Mouse (Mus musculus) embryonic facial prominence, embryonic 11.5 days (tissue): Measurements from ENCODE around the gene S100a8. TPM values are rescaled to one million over a fixed set of nuclear protein-coding genes. Genes with fewer than 3 reads are reported as not detected.

Experiments used
- ATAC-seq: fragments of 200-750 bp; cut with Nextera tagmentation; replicated peaks from 2 replicates; pipeline ENCODE4 v1.8.0; 2017; ENCODE audit warnings: low read depth; ENCODE audit not compliant: insufficient number of reproducible peaks, low FRiP score, low TSS enrichment
- DNase-seq: peaks from one replicate; pipeline ENCODE4 v3.0.0-alpha.2; 2015; ENCODE audit warnings: low spot score
- H3K27ac ChIP-seq: fragments of 300-500 bp; sonication (generic); replicated peaks from 2 replicates; pipeline ENCODE4 v1.5.1; 2014; ENCODE audit warnings: mild to moderate bottlenecking, low read depth, low read length, control low read depth
- H3K27me3 ChIP-seq: fragments of 300-500 bp; sonication (generic); 2 replicates; pipeline ENCODE4 v1.6.1; 2014; ENCODE audit warnings: mild to moderate bottlenecking, low read length, moderate library complexity, mixed read lengths; ENCODE audit not compliant: control insufficient read depth, insufficient read depth
- H3K36me3 ChIP-seq: fragments of 300-500 bp; sonication (generic); replicated peaks from 2 replicates; pipeline ENCODE4 v1.6.1; 2014; ENCODE audit warnings: low read depth, mild to moderate bottlenecking, low read length, moderate library complexity, mixed read lengths; ENCODE audit not compliant: control insufficient read depth, insufficient read depth
- H3K4me1 ChIP-seq: fragments of 300-500 bp; sonication (generic); 2 replicates; pipeline ENCODE4 v1.6.1; 2014; ENCODE audit warnings: low read length, mixed read lengths; ENCODE audit not compliant: control insufficient read depth, insufficient read depth
- H3K4me2 ChIP-seq: fragments of 300-500 bp; sonication (generic); 2 replicates; pipeline ENCODE4 v1.6.1; 2014; ENCODE audit warnings: low read depth, mild to moderate bottlenecking, control low read depth, low read length, moderate library complexity
- H3K4me3 ChIP-seq: fragments of 300-500 bp; sonication (generic); 2 replicates; pipeline ENCODE4 v1.5.1; 2014; ENCODE audit warnings: low read depth, low read length, control low read depth
- H3K9ac ChIP-seq: fragments of 300-500 bp; sonication (generic); replicated peaks from 2 replicates; pipeline ENCODE4 v1.6.1; 2014; ENCODE audit warnings: mild to moderate bottlenecking, control low read depth, low read length
- H3K9me3 ChIP-seq: fragments of 300-500 bp; sonication (generic); replicated peaks from 2 replicates; pipeline ENCODE4 v1.6.1; 2016; ENCODE audit warnings: mild to moderate bottlenecking, low read length, inconsistent platforms, mixed read lengths; ENCODE audit not compliant: control insufficient read depth
- WGBS: fragments of 180-500 bp; shearing (Covaris S2); extraction: QIAGEN DNeasy Blood & Tissue Kit; methylation state at CpG from one replicate; pipeline ENCODE4 v1.1.7; 2014; 5-methylcytosine and 5-hydroxymethylcytosine counted together
- polyA plus RNA-seq: library from polyadenylated mRNA; unstranded; fragments of >200 nt; fragmentation: Nextera tagmentation; extraction: Ambion mirVana; gene quantifications from 2 replicates; pipeline ENCODE4 v1.2.1, GENCODE M21; 2014

S100a8 gene
- polyA plus RNA-seq, 1 experiment from 2014 or later, result 10.5 TPM

GRCm38 (mm10) chr3:90693496-90693895, 24.7 kb downstream of the S100a8 start:
- no peaks in the 10 kb centered on the region for H3K4me1 ChIP-seq
- 83% methylated on average over 2 of the region's 2 CpGs for WGBS
- ATAC-seq, result no peak
- H3K27ac ChIP-seq, result no peak overlapping the region
- H3K4me3 ChIP-seq, result no peak overlapping the region
- H3K9ac ChIP-seq, result no peak overlapping the region
- H3K36me3 ChIP-seq, result no peaks in the 10 kb centered on the region
- H3K9me3 ChIP-seq, result no peaks in the 10 kb centered on the region
- H3K4me2 ChIP-seq, result no peak overlapping the region
- no peaks in the 10 kb centered on the region for H3K27me3 ChIP-seq
- DNase-seq, result no peak

DNA sequence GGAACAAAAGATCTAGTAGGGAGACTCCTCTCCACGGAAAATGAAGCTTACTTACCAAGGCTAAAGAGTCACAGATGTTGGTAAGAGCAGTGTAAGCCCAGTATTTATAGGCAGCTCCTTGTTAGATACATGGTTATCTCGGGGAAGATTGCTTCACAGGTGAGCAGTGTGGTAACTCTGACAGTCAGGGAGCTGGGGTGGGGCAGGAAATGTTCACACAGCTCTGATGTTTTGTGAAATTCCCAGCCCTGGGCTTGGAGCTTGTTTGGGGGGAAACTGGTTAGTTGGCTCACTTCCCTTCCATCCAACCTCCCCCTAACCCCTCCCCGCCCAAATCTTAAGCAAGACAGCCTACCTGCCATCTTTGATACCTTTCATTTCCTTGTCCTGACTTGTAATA, 26.8 kb downstream of the S100a8 start, which contains the start of gene S100a9:
TSS of gene S100a9 (minus strand) at position 109 of the 400 bp plus-strand sequence.
- H3K9me3 ChIP-seq, result no peaks in the 10 kb centered on the region
- DNase-seq (no peak), ATAC-seq (no peak)
- 67% methylated on average over 3 of the region's 3 CpGs for WGBS
- H3K4me1 ChIP-seq, result no peaks in the 10 kb centered on the region
- H3K4me3 ChIP-seq, result no peak within 1 kb of the TSS
- no peaks in the 10 kb centered on the region for H3K27me3 ChIP-seq
- no peak within 1 kb of the TSS for H3K4me2 ChIP-seq
- H3K36me3 ChIP-seq, result no peaks in the 10 kb centered on the region
- no peak within 1 kb of the TSS for H3K9ac ChIP-seq
- no peak within 1 kb of the TSS for H3K27ac ChIP-seq

DNA sequence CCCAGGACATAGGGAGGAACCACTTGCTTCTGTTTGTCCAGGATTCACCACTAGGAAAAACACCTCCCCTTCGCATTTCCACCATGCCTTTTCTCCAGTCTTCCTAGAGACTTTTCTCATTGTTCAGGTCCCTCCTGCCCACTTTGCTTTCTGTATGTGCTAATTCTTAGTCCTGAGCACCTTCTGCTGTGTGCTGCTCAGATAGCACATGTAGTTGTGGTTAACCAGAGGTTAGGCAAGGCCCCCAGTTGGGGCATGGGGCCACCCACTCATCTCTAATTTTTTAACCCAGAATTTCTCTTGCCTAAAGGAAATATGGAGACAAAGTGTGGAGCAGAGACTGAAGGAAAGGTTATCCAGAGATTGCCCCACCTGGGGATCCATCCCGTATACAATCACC, 33.5 kb downstream of the S100a8 start:
- DNase-seq, result no peak
- Histone ChIP-seq H3K4me2 (no peak overlapping the region), H3K4me1 (no peaks in the 10 kb centered on the region), H3K9ac (no peak overlapping the region), H3K27me3 (no peaks in the 10 kb centered on the region), H3K4me3 (no peak overlapping the region), H3K36me3 (no peaks in the 10 kb centered on the region), H3K27ac (no peak overlapping the region), H3K9me3 (no peaks in the 10 kb centered on the region)
- WGBS, result 85% methylated on average over 2 of the region's 2 CpGs
- ATAC-seq, result no peak

DNA sequence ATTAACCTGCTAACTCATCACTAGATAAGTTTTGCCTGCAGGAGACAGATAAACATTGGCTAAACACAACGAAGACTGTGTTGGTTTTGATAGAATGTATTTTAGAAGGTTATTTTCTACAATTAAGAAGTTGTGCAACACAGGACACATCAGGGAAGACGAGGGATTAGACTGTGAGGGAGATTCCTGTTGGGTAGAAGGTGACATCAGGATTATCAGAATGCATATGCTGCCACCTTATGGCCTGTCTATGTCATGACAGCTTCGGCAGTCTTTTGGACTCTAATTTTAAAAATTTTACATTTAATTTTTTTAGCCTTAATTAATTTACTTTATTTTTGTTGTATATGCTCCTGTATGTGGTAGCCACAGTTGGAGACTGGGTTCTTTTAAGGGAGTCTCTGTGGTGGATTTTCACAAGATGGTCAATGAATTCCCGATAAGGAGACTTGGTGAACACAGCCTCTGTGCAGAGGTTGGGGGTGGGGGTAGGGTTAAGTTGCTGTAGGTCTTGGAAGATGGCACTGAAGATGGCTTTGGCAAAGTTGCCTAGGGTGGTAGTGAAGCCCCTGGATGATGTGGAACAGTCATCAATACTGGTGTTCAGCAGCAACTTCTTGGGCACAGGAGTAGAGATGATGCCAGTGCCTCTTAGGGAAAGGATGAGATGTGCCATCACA, 39.9 kb downstream of the S100a8 start:
- Histone ChIP-seq H3K9ac (no peak overlapping the region), H3K9me3 (no peaks in the 10 kb centered on the region), H3K4me2 (no peak overlapping the region), H3K36me3 (no peaks in the 10 kb centered on the region), H3K27ac (no peak overlapping the region), H3K4me3 (no peak overlapping the region), H3K27me3 (no peaks in the 10 kb centered on the region), H3K4me1 (no peaks in the 10 kb centered on the region)
- 23% methylated on average over 4 of the region's 4 CpGs for WGBS
- DNase-seq (peak; percentile 58), ATAC-seq (0 out of 2 replicates have a peak, but pooled peaks have one; percentile 42)

DNA sequence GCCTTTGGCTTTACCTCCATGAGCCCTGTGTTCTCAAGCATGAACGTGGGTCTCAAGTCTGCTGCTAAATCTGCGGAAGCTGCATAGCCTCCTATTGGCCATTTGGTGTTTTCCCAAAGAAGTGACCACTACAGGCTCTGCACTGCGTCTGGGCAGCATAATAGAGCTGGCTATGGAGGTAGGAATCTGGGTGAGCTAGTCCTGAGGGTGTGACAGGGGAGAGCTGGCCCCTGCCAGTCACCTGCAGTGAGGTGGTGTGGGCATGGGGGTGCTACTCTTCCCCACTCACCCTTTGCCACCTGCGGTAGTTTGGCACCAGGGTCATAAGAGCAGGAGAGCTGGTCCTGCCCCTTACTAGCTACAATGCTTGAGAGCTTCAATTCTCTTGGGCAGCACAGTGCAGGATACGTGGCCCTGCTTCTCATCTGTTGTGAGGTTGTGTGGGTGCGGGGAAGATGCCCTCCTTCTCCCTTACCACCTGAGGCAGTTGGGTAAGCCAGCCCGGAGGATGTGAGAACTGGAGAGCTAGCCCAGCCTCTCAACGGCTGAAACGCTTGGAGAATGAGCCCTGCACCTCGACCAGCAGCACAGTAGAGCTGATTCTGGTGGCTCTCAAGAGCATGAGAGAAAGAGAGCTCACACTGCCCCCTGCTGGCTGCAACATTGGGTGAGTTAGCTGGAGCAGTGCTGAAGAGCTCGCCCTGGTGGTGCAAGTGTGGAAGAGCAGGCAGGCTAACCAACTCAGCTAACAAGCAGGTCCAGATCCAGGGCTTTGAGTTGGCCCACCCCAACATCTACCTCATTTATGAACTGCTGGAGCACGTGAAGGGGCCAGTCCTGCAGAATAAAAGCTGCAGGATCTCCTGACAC, 41.0 kb downstream of the S100a8 start:
- Histone ChIP-seq H3K36me3 (no peaks in the 10 kb centered on the region), H3K9ac (no peak overlapping the region), H3K4me3 (no peak overlapping the region), H3K9me3 (no peaks in the 10 kb centered on the region), H3K27ac (no peak overlapping the region), H3K27me3 (no peaks in the 10 kb centered on the region), H3K4me1 (no peaks in the 10 kb centered on the region), H3K4me2 (no peak overlapping the region)
- DNase-seq, result peak; percentile 93
- ATAC-seq, result no peak; the same call in 1 of the 2 replicates
- WGBS, result 50% methylated on average over 12 of the region's 12 CpGs

Other genes with a start within 250 kb of the S100a8 start
- 31.7 and 32.1 TPM in 2 replicates for gene Ints3, start 235.4 kb upstream of the S100a8 start, polyA plus RNA-seq
- gene Npr1, start 203.1 kb upstream of the S100a8 start, polyA plus RNA-seq, result 1.7 and 3.0 TPM in 2 replicates
- 364 and 383 TPM in 2 replicates for gene Ilf2, start 192.9 kb upstream of the S100a8 start, polyA plus RNA-seq
- gene Snapin, start 177.9 kb upstream of the S100a8 start, polyA plus RNA-seq, result 63.3 and 65.8 TPM in 2 replicates
- 126 and 132 TPM in 2 replicates for gene Chtop, start 159.5 kb upstream of the S100a8 start, polyA plus RNA-seq
- gene S100a1, start 154.6 kb upstream of the S100a8 start, polyA plus RNA-seq, result 8.4 and 13.4 TPM in 2 replicates
- 12.9 and 14.6 TPM in 2 replicates for gene S100a13, start 154.5 kb upstream of the S100a8 start, polyA plus RNA-seq
- gene S100a14, start 142.1 kb upstream of the S100a8 start, polyA plus RNA-seq, result 0.32 TPM in 1 of 2 replicates, not detected in the other
- 48.2 and 52.1 TPM in 2 replicates for gene S100a16, start 131.7 kb upstream of the S100a8 start, polyA plus RNA-seq
- gene S100a3, start 108.4 kb upstream of the S100a8 start, polyA plus RNA-seq, result not detected in 2 replicates
- not detected in 2 replicates for gene S100a2, start 78.7 kb upstream of the S100a8 start, polyA plus RNA-seq
- not detected in 2 replicates for gene Gm42674, start 67.1 kb upstream of the S100a8 start, polyA plus RNA-seq
- gene S100a4, start 65.2 kb upstream of the S100a8 start, polyA plus RNA-seq, result 3.4 and 3.9 TPM in 2 replicates
- not detected in 2 replicates for gene S100a5, start 60.5 kb upstream of the S100a8 start, polyA plus RNA-seq
- gene S100a6, start 56.1 kb upstream of the S100a8 start, polyA plus RNA-seq, result 23.7 and 25.3 TPM in 2 replicates
- not detected in 2 replicates for gene S100a7a, start 15.0 kb upstream of the S100a8 start, polyA plus RNA-seq
- 5.7 and 5.8 TPM in 2 replicates for gene S100a9, start 26.7 kb downstream of the S100a8 start, polyA plus RNA-seq
- not detected in 2 replicates for gene Pglyrp4, start 57.9 kb downstream of the S100a8 start, polyA plus RNA-seq
- not detected in 2 replicates for gene Gm5849, start 108.9 kb downstream of the S100a8 start, polyA plus RNA-seq